Mouse (Mus musculus) spleen, postnatal 36 days (tissue): ENCODE results near the gene Atox1.
A peak's percentile ranks its signal among the peaks of the same experiment; 100 is the strongest.

Source experiments
- DNase-seq, 2 experiments: peaks; one replicate each; pipeline ENCODE4 v3.0.0; 2022; ENCODE audit warnings: low spot score in 2 of 2, mixed read lengths in 1 of 2

The Atox1 gene

GRCm38 (mm10) chr11:55414314-55414713, 46.7 kb downstream of the Atox1 start:
- DNase-seq, result no peak

GRCm38 (mm10) chr11:55413416-55413796, 47.6 kb downstream of the Atox1 start:
- no peak for DNase-seq

GRCm38 (mm10) chr11:55412680-55413415, 48.2 kb downstream of the Atox1 start:
- no peak for DNase-seq

- DNase-seq, result no peak
Measured at GRCm38 (mm10) chr11:55412034-55412433, 49.0 kb downstream of the Atox1 start.

GRCm38 (mm10) chr11:55410502-55410901, 50.5 kb downstream of the Atox1 start:
- no peak for DNase-seq

GRCm38 (mm10) chr11:55410005-55410404, 51.0 kb downstream of the Atox1 start:
- no peak for DNase-seq

GRCm38 (mm10) chr11:55407133-55407532, 53.9 kb downstream of the Atox1 start:
- no peak for DNase-seq

GRCm38 (mm10) chr11:55405601-55406469, 55.2 kb downstream of the Atox1 start:
- peak; percentile 21 to 31 for DNase-seq

GRCm38 (mm10) chr11:55404659-55405457, 56.2 kb downstream of the Atox1 start:
- DNase-seq, result no peak

GRCm38 (mm10) chr11:55400863-55401262, 60.2 kb downstream of the Atox1 start:
- no peak for DNase-seq

- DNase-seq, result no peak
Measured at GRCm38 (mm10) chr11:55398371-55398770, 62.7 kb downstream of the Atox1 start.

GRCm38 (mm10) chr11:55397441-55397840, 63.6 kb downstream of the Atox1 start:
- DNase-seq, result no peak

GRCm38 (mm10) chr11:55397036-55397435, 64.0 kb downstream of the Atox1 start:
- no peak for DNase-seq
